Mouse (Mus musculus) intestine, embryonic 14.5 days (tissue): ENCODE results near the gene Bub1b. TPM values are rescaled to one million over a fixed set of nuclear protein-coding genes. Genes with fewer than 3 reads are reported as not detected.
A peak's percentile ranks its signal among the peaks of the same experiment; 100 is the strongest.

Experiments
- ATAC-seq: fragments of 200-750 bp; cut with Nextera tagmentation; replicated peaks from 2 replicates; pipeline ENCODE4 v1.8.0; 2017; ENCODE audit warnings: low read depth, moderate number of reproducible peaks, moderate TSS enrichment, moderate library complexity; ENCODE audit not compliant: low FRiP score, low TSS enrichment
- DNase-seq: peaks from one replicate; pipeline ENCODE4 v3.0.0-alpha.2; 2018; ENCODE audit warnings: low spot score
- H3K27ac ChIP-seq: fragments of 300-500 bp; sonication (generic); 2 replicates; pipeline ENCODE4 v1.5.1; 2014; ENCODE audit warnings: low read depth, mild to moderate bottlenecking, control low read depth
- H3K27me3 ChIP-seq: fragments of 300-500 bp; sonication (generic); replicated peaks from 2 replicates; pipeline ENCODE4 v1.6.1; 2014; ENCODE audit warnings: low read length, control low read depth; ENCODE audit not compliant: control insufficient read depth, insufficient read depth
- H3K36me3 ChIP-seq: fragments of 300-500 bp; sonication (generic); 2 replicates; pipeline ENCODE4 v1.6.1; 2014; ENCODE audit warnings: low read length, control low read depth; ENCODE audit not compliant: control insufficient read depth, insufficient read depth
- H3K4me1 ChIP-seq: fragments of 300-500 bp; sonication (generic); replicated peaks from 2 replicates; pipeline ENCODE4 v1.6.1; 2014; ENCODE audit warnings: low read length, control low read depth, mixed read lengths; ENCODE audit not compliant: control insufficient read depth, insufficient read depth
- H3K4me2 ChIP-seq: fragments of 300-500 bp; sonication (generic); 2 replicates; pipeline ENCODE4 v1.6.1; 2014; ENCODE audit warnings: low read length
- H3K4me3 ChIP-seq: fragments of 300-500 bp; sonication (generic); 2 replicates; pipeline ENCODE4 v1.5.1; 2014; ENCODE audit warnings: low read depth, low read length, control low read depth, mixed read lengths
- H3K9ac ChIP-seq: fragments of 300-500 bp; sonication (generic); 2 replicates; pipeline ENCODE4 v1.6.1; 2014; ENCODE audit warnings: mild to moderate bottlenecking, low read length
- H3K9me3 ChIP-seq: fragments of 300-500 bp; sonication (generic); 2 replicates; pipeline ENCODE4 v1.6.1; 2016; ENCODE audit warnings: low read length, control low read depth; ENCODE audit not compliant: control insufficient read depth
- WGBS: fragments of 180-500 bp; shearing (Covaris S2); extraction: QIAGEN DNeasy Blood & Tissue Kit; methylation state at CpG from one replicate; pipeline ENCODE4 v1.1.7; 2014; 5-methylcytosine and 5-hydroxymethylcytosine counted together
- polyA plus RNA-seq: library from polyadenylated mRNA; unstranded; fragments of >200 nt; fragmentation: Nextera tagmentation; extraction: Ambion mirVana; gene quantifications from 2 replicates; pipeline ENCODE4 v1.2.1, GENCODE M21; 2014

Bub1b gene
- polyA plus RNA-seq, 1 experiment from 2014 or later: 81.4 TPM

DNA sequence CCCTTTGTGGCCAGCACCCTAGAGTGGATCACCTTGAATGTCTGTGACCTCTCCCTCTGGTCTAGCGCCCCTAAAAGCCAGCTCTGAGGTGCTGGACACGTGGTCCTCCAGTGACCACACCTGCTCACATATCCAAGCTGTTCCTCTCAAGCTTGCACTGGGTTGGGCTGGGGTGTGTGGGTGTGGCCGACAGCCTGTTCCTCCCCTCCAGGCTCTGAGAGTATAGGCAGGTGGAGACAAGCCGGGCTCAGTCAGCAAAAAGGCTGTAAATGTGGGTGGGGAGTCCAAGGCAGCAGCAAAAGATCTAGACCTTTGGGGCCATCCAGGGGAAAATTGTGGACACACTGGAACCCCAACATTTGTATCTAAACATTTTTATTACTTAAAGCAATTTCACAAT, 60.4 kb downstream of the Bub1b start:
- H3K9me3 ChIP-seq: no peaks in the 10 kb centered on the region
- peaks cover 35% of the 10 kb centered on the region for H3K4me1 ChIP-seq
- H3K27ac ChIP-seq: no peak overlapping the region
- no peak overlapping the region for H3K4me3 ChIP-seq
- 26% methylated on average over 4 of the region's 4 CpGs for WGBS
- H3K4me2 ChIP-seq: no peak overlapping the region
- peaks cover 10% of the 10 kb centered on the region; the same call in 1 of the 2 replicates for H3K27me3 ChIP-seq
- peak; percentile 68 for DNase-seq
- no peaks in the 10 kb centered on the region for H3K36me3 ChIP-seq
- peak; percentile 74 for ATAC-seq
- H3K9ac ChIP-seq: no peak overlapping the region

DNA sequence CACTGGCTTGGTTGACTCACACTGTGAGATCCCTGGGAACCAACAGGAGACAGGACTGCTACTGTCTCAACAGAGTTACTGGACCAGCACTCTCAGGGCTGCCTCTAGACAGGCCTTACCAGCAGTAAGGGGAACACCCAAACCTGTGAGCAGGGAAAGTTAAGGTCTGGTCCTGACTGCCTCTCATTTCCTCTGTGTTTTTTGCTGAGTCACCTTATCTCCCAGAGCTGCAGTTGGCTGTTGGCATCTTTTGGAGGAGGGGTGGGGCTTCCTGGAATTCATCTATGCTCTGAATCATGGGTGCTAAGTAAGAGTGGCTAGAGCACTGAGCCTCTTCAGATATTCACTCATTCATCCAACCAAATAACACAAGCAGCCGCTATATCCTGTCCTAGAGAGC, 61.1 kb downstream of the Bub1b start:
- H3K9me3 ChIP-seq: no peaks in the 10 kb centered on the region
- H3K27ac ChIP-seq: peak overlapping the region; percentile 57; the same call in 1 of the 2 replicates
- peaks cover 35% of the 10 kb centered on the region for H3K4me1 ChIP-seq

DNA sequence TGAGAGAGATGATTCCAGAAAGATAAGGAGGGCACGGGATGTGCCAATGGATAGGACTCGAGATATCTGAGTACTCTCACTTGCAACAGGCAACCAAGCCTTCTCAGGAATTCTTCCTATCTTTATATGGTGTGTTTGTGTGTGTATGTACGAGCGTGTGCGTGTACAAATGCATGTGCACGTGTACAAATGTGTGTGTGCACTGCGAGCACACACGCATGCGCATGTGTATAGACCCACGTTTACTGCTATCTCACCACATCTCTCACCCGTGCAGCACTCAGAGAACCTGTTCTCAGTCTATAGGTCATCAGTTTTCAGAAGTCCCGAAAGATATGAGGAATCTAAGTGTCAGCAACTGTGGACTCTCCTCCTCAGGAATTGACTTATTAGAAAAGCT, 61.5 kb downstream of the Bub1b start:
- Histone ChIP-seq H3K27me3 (peaks cover 17% of the 10 kb centered on the region), H3K4me1 (peaks cover 35% of the 10 kb centered on the region), H3K4me3 (no peak overlapping the region), H3K36me3 (no peaks in the 10 kb centered on the region), H3K9ac (peak overlapping the region; percentile 8; the same call in 1 of the 2 replicates), H3K9me3 (no peaks in the 10 kb centered on the region), H3K27ac (peak overlapping the region; percentile 57; the same call in 1 of the 2 replicates), H3K4me2 (peak overlapping the region; percentile 47)
- no peak for ATAC-seq
- WGBS: 81% methylated on average over 12 of the region's 12 CpGs
- no peak for DNase-seq

More for the DNA sequence above, 61.1 kb downstream of the Bub1b start:
- DNase-seq (no peak), ATAC-seq (no peak)
- Histone ChIP-seq H3K9ac (no peak overlapping the region), H3K4me2 (no peak overlapping the region), H3K36me3 (no peaks in the 10 kb centered on the region), H3K4me3 (no peak overlapping the region), H3K27me3 (peaks cover 14% of the 10 kb centered on the region)
- 70% methylated on average over 1 of the region's 1 CpGs for WGBS

DNA sequence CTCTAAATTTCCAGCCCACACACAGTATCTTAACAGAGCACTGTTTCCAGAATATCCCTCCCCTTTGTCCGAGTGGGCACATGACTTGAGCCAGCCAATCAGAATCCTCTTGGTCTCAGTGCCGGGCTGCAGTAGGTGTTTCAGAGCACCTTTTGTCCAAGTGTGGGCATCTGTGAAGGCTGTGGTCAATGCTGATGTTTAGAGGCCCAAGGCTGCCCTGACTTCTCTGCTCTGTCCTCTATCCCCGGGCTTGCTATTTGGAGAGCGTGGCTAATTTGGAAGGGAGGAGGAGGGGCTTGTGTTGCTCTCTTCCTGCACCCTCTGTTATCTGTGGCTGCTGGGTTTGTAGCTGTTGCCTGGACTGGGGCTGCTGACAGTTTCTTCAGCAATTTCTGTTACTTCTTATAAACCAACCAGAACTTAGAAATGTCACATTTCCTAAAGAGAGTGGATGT, 62.0 kb downstream of the Bub1b start:
- H3K36me3 ChIP-seq: no peaks in the 10 kb centered on the region
- H3K4me2 ChIP-seq: peak overlapping the region; percentile 47
- peak overlapping the region; percentile 31 for H3K4me3 ChIP-seq
- DNase-seq (peak; percentile 75), ATAC-seq (0 out of 2 replicates have a peak, but pooled peaks have one; percentile 54)
- H3K27ac ChIP-seq: peak overlapping the region; percentile 12; the same call in 1 of the 2 replicates
- WGBS: 0% methylated on average over 4 of the region's 4 CpGs
- H3K27me3 ChIP-seq: peaks cover 17% of the 10 kb centered on the region
- peaks cover 35% of the 10 kb centered on the region for H3K4me1 ChIP-seq
- peak overlapping the region; percentile 8 for H3K9ac ChIP-seq
- no peaks in the 10 kb centered on the region for H3K9me3 ChIP-seq

DNA sequence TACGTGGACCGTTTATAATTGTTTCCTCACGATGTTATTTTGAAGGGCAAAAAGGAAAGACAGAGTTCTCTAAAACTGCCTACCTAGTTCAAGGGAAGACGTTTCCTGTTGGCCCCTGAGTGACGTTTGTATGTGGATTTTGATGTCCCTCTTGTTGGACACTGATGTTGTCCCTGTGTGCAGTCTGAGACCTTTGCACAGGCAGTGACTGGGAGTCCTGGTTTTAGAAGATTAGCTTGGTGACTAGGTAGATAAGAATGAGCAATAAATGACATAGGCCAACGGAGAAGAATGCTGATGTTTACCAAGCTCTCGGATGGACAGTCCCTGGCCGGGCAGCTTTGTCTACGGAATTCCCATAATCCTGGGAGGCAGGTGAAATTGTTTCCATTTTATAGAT, 63.9 kb downstream of the Bub1b start:
- Histone ChIP-seq H3K4me3 (no peak overlapping the region), H3K4me2 (no peak overlapping the region), H3K4me1 (peaks cover 25% of the 10 kb centered on the region), H3K9me3 (no peaks in the 10 kb centered on the region), H3K27ac (no peak overlapping the region), H3K36me3 (no peaks in the 10 kb centered on the region), H3K27me3 (peaks cover 17% of the 10 kb centered on the region), H3K9ac (no peak overlapping the region)
- WGBS: 55% methylated on average over 9 of the region's 9 CpGs
- no peak for ATAC-seq
- DNase-seq: no peak

DNA sequence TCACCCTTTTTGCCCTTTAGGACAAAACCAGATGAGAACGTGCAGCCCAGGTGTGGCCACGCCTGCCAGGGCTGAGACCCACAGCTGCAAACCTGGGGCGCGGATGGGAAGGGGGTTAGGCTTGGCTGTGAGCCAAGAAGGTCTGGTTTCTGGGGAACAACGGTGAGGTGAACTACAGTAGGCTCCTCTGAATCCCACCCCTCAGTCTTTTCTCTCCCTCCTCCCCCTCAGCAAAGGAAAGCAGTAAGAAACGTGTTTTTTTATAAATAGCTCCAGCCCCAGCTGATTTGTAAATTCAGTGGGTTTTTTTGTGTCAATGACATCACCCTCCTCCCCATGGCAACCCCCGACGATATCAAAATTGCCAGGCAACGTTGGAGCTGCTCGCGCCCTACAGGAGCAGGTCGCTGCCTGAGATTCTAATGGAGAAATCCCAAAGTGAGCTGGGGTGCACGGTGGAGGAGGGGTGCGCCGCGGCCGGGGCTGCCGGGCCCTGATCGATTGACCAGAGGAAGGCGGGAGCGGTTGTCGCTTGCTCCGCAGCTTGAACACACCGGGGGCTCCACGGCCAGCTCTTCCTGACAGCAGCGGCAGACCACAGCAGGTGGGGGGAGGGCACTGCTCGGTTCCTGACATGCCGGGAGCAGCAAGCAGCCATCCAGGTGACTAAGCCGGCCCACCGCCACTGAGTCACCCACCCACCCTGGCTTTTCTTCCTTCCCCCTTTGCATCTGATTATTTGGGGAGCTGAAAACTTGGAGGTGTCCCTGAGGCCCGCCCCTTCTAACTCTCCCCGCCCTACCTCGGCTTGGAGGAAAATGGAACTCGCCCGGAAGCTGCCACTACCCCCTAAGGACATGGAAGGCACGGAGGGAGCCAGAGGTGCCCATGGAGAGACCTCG, 65.1 kb downstream of the Bub1b start, which contains the start of gene Pak6:
Pak6 (plus strand) TSS at position 402 of the 902 bp plus-strand sequence.
- H3K27ac ChIP-seq: no peak within 1 kb of the TSS
- WGBS: 3% methylated on average over 37 of the region's 37 CpGs
- H3K9me3 ChIP-seq: no peaks in the 10 kb centered on the region

DNA sequence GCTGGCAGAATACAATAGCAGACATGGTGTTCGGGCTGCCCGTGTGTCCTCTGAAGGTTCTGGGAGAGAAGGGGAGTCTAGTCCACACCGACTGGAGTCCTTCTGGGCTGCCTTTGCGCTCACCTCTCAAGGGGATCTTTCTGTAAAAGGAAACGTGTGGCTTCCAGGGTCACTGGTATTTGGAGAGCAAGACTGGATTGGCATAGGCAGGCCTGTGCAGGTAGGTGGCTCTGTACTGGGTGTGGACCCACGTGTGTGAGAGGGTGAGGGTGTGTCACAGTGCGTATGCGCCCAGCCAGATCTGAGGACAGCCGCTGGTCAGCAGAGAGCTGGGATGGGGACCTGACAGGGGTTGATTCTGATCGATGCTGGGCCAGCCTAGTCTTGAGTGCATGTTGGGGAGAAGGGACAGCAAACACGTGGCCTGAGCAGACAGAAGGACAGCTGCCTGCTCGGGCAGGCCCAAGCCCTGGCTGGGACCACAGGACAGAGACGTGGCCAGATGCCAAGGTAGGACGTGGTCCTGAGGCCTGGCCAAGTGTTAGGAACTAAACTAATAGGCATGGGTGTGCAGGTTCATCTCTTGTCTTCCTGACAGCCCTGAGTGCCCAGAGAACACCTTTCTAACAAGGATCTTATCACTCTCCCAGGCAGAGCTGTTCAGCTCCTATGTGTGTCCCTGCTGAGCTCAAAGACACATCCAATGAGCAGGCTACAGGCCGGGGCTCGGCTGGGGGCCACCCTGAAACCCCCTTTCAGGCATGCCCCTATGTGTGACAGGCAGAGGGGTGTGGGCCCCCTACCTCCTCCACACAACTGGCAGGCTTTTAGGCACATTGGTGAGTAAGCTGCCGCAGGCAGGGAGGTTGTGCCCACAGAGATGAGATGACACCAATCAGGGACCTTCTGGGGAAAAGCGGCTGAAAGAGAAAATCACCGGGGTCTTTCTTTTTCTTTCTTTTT, 66.1 kb downstream of the Bub1b start:
- Histone ChIP-seq H3K9ac (no peak overlapping the region), H3K36me3 (no peaks in the 10 kb centered on the region), H3K9me3 (no peaks in the 10 kb centered on the region), H3K4me3 (peak overlapping the region; percentile 34; the same call in 1 of the 2 replicates), H3K27ac (no peak overlapping the region), H3K4me1 (peaks cover 15% of the 10 kb centered on the region; the same call in 1 of the 2 replicates), H3K27me3 (peaks cover 17% of the 10 kb centered on the region), H3K4me2 (peak overlapping the region; percentile 62)
- DNase-seq (peak; percentile 73), ATAC-seq (peak; percentile 33; the same call in 1 of the 2 replicates)
- 51% methylated on average over 19 of the region's 19 CpGs for WGBS

More for the DNA sequence above, 65.1 kb downstream of the Bub1b start, which contains the start of gene Pak6:
- peak; percentile 71 for DNase-seq
- H3K36me3 ChIP-seq: no peaks in the 10 kb centered on the region
- peaks cover 21% of the 10 kb centered on the region; the same call in 1 of the 2 replicates for H3K4me1 ChIP-seq
- H3K4me2 ChIP-seq: peak within 1 kb of the TSS; percentile 62
- H3K27me3 ChIP-seq: peaks cover 17% of the 10 kb centered on the region
- H3K4me3 ChIP-seq: peak within 1 kb of the TSS; percentile 34
- peak within 1 kb of the TSS; percentile 35 for H3K9ac ChIP-seq
- 0 out of 2 replicates have a peak, but pooled peaks have one; percentile 4 for ATAC-seq

DNA sequence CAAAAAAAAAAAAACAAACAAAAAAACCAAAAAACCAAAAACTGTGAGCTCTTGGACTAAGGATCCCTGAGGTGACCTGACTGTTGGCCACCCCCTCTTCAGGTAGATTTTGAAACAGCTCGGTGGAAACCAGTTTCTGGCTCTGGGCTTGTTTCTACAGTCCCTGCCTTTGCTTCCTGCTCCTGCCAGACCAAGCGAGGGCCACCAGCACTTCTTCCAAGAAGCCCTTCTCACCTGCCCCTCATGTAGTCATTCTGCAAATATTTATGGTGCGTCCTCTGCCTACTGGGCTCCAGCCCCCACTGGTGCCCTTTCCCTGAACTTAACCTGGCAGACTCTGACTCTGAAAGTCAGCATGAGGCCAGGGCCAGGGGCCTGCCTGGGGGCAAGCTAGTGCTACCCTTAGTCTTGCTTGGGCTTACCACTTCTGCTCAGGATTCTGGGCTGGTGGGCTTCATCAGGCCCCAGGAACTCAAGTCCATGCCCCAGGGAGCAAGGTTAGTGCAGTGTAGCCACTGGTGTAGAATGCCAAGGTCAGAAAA, 67.0 kb downstream of the Bub1b start:
- Histone ChIP-seq H3K36me3 (no peaks in the 10 kb centered on the region), H3K9ac (no peak overlapping the region), H3K4me1 (peaks cover 7% of the 10 kb centered on the region; the same call in 1 of the 2 replicates), H3K27me3 (peaks cover 17% of the 10 kb centered on the region), H3K4me2 (no peak overlapping the region), H3K9me3 (no peaks in the 10 kb centered on the region), H3K4me3 (no peak overlapping the region), H3K27ac (no peak overlapping the region)
- no peak for DNase-seq
- ATAC-seq: no peak
- 48% methylated on average over 3 of the region's 3 CpGs for WGBS
